Mouse (Mus musculus) heart, adult 2 months (tissue): Measurements from ENCODE around the gene Afap1l2. TPM values are rescaled to one million over a fixed set of nuclear protein-coding genes. Genes with fewer than 3 reads are reported as not detected.

ENCODE experiments used
- DNase-seq, 2 experiments: peaks; one replicate each; pipeline ENCODE4 v3.0.0; 2021
- H3K27ac ChIP-seq: fragments of 200-600 bp; 2 replicates; pipeline ENCODE4 v1.8.1; 2022
- H3K27me3 ChIP-seq: fragments of 200-500 bp; 2 replicates; pipeline ENCODE4 v1.6.1; 2012; ENCODE audit warnings: mild to moderate bottlenecking, low read length, inconsistent platforms, mixed read lengths; ENCODE audit not compliant: control insufficient read depth, insufficient read depth
- H3K36me3 ChIP-seq: fragments of 200-500 bp; 2 replicates; pipeline ENCODE4 v1.6.1; 2012; ENCODE audit warnings: low read length, inconsistent platforms; ENCODE audit not compliant: control insufficient read depth, insufficient read depth
- H3K4me1 ChIP-seq: fragments of 200-500 bp; 2 replicates; pipeline ENCODE4 v1.6.1; 2011; ENCODE audit warnings: low read length; ENCODE audit not compliant: control insufficient read depth, insufficient read depth
- H3K4me3 ChIP-seq: fragments of 200-600 bp; 2 replicates; pipeline ENCODE4 v1.8.1; 2022
- H3K79me2 ChIP-seq: fragments of 200-500 bp; replicated peaks from 2 replicates; pipeline ENCODE4 v1.6.1; 2012; ENCODE audit warnings: mild to moderate bottlenecking, inconsistent platforms, low read length, moderate library complexity, mixed read lengths; ENCODE audit not compliant: control insufficient read depth, insufficient read depth
- H3K9ac ChIP-seq: fragments of 200-500 bp; 2 replicates; pipeline ENCODE4 v1.6.1; 2012; ENCODE audit warnings: low read depth, mild to moderate bottlenecking, control low read depth, inconsistent platforms, low read length, mixed read lengths
- CTCF ChIP-seq: fragments of 200-600 bp; IDR thresholded peaks from 2 replicates; pipeline ENCODE4 v1.8.1; 2022; ENCODE audit warnings: antibody characterized with exemption, mild to moderate bottlenecking, moderate library complexity
- EP300 ChIP-seq: fragments of 200-500 bp; IDR thresholded peaks from 2 replicates; pipeline ENCODE4 v1.6.1; 2011; ENCODE audit warnings: low read depth, low read length, control low read depth; ENCODE audit not compliant: insufficient read depth
- POLR2A ChIP-seq: fragments of 200-500 bp; IDR thresholded peaks from 2 replicates; pipeline ENCODE4 v1.6.1; 2011; ENCODE audit warnings: mild to moderate bottlenecking, low read depth, low read length, control low read depth; ENCODE audit not compliant: insufficient read depth
- WGBS: fragments of 180-500 bp; shearing (Covaris S2); methylation state at CpG from one replicate; pipeline ENCODE4 v1.1.7; 2018; 5-methylcytosine and 5-hydroxymethylcytosine counted together
- intact Hi-C: fragments of 180-260 bp; cut with DNase I; formaldehyde crosslinking; loops from one replicate; pipeline ENCODE4 v1.15.1; 2025
- polyA plus RNA-seq: library from polyadenylated mRNA; depleted of rRNA; stranded (reverse); fragments of >200 nt; gene quantifications from 2 replicates; pipeline ENCODE4 v1.2.3, GENCODE M21; 2012
- total RNA-seq, 2 experiments: library from RNA; stranded (reverse); gene quantifications; 2 replicates each; pipeline ENCODE4 v1.2.3; 2021

Gene Afap1l2
- total and polyA plus RNA-seq, 3 experiments: 1.8 to 3.6 (median 3.6) TPM

GRCm38 (mm10) chr19:56897654-56898053 is 110.4 kb downstream of the Afap1l2 start:
- intact Hi-C loops: no loop called here

GRCm38 (mm10) chr19:56893326-56893725 is 114.7 kb downstream of the Afap1l2 start:
- Histone ChIP-seq H3K4me3 (no peak overlapping the region), H3K27me3 (no peaks in the 10 kb centered on the region), H3K79me2 (no peaks in the 10 kb centered on the region), H3K4me1 (no peaks in the 10 kb centered on the region), H3K9ac (no peak overlapping the region), H3K27ac (no peak overlapping the region), H3K36me3 (no peaks in the 10 kb centered on the region)
- TF ChIP-seq CTCF (no peak), EP300 (no peak), POLR2A (no peak)
- 79% methylated on average over 5 of the region's 5 CpGs for WGBS
- intact Hi-C loops: no loop called here
- DNase-seq: no peak

More at GRCm38 (mm10) chr19:56897654-56898053, 110.4 kb downstream of the Afap1l2 start:
- no peaks in the 10 kb centered on the region for H3K4me1 ChIP-seq
- no peak overlapping the region for H3K9ac ChIP-seq
- no peak overlapping the region for H3K27ac ChIP-seq
- H3K36me3 ChIP-seq: no peaks in the 10 kb centered on the region
- no peaks in the 10 kb centered on the region for H3K79me2 ChIP-seq
- TF ChIP-seq POLR2A: no peak
- TF ChIP-seq CTCF: no peak
- DNase-seq: no peak
- WGBS: 84% methylated on average over 16 of the region's 16 CpGs
- H3K27me3 ChIP-seq: no peaks in the 10 kb centered on the region
- H3K4me3 ChIP-seq: no peak overlapping the region

GRCm38 (mm10) chr19:56892586-56892985 is 115.4 kb downstream of the Afap1l2 start:
- H3K27me3 ChIP-seq: no peaks in the 10 kb centered on the region
- no peaks in the 10 kb centered on the region for H3K36me3 ChIP-seq
- H3K4me3 ChIP-seq: no peak overlapping the region
- 88% methylated on average over 5 of the region's 5 CpGs for WGBS
- no peaks in the 10 kb centered on the region for H3K4me1 ChIP-seq
- TF ChIP-seq EP300 (no peak), CTCF (no peak), POLR2A (no peak)
- intact Hi-C loops: no loop called here
- no peaks in the 10 kb centered on the region for H3K79me2 ChIP-seq
- DNase-seq: no peak
- H3K9ac ChIP-seq: no peak overlapping the region
- H3K27ac ChIP-seq: no peak overlapping the region

GRCm38 (mm10) chr19:56891438-56891837 is 116.6 kb downstream of the Afap1l2 start:
- H3K4me3 ChIP-seq: no peak overlapping the region
- no peaks in the 10 kb centered on the region for H3K36me3 ChIP-seq
- intact Hi-C loops: no loop called here
- no peaks in the 10 kb centered on the region for H3K4me1 ChIP-seq
- H3K9ac ChIP-seq: no peak overlapping the region
- H3K79me2 ChIP-seq: no peaks in the 10 kb centered on the region
- TF ChIP-seq EP300: no peak
- no peak for TF ChIP-seq CTCF
- TF ChIP-seq POLR2A: no peak
- DNase-seq: no peak
- H3K27me3 ChIP-seq: no peaks in the 10 kb centered on the region
- WGBS: 59% methylated on average over 2 of the region's 2 CpGs
- H3K27ac ChIP-seq: no peak overlapping the region

- TF ChIP-seq EP300 (no peak), CTCF (no peak), POLR2A (no peak)
- no peaks in the 10 kb centered on the region for H3K79me2 ChIP-seq
- WGBS: 78% methylated on average over 5 of the region's 5 CpGs
- H3K27me3 ChIP-seq: no peaks in the 10 kb centered on the region
- intact Hi-C loops: no loop called here
- H3K4me1 ChIP-seq: no peaks in the 10 kb centered on the region
- no peaks in the 10 kb centered on the region for H3K36me3 ChIP-seq
- no peak for DNase-seq
- H3K9ac ChIP-seq: no peak overlapping the region
- no peak overlapping the region for H3K27ac ChIP-seq
- H3K4me3 ChIP-seq: no peak overlapping the region
These were observed 119.4 kb downstream of the Afap1l2 start for GRCm38 (mm10) chr19:56888654-56889053.

GRCm38 (mm10) chr19:56887879-56888278 is 120.1 kb downstream of the Afap1l2 start:
- no peaks in the 10 kb centered on the region for H3K36me3 ChIP-seq
- H3K79me2 ChIP-seq: no peaks in the 10 kb centered on the region
- no peak overlapping the region for H3K9ac ChIP-seq
- intact Hi-C loops: no loop called here
- no peak overlapping the region for H3K4me3 ChIP-seq
- no peak overlapping the region for H3K27ac ChIP-seq
- 85% methylated on average over 10 of the region's 10 CpGs for WGBS
- no peak for DNase-seq
- TF ChIP-seq EP300 (no peak), CTCF (no peak), POLR2A (no peak)
- H3K4me1 ChIP-seq: no peaks in the 10 kb centered on the region
- no peaks in the 10 kb centered on the region for H3K27me3 ChIP-seq
